Mouse (Mus musculus) megakaryocyte, adult 5-6 weeks (primary cell): ENCODE data around the gene Gpatch2l. TPM values are rescaled to one million over a fixed set of nuclear protein-coding genes. Genes with fewer than 3 reads are reported as not detected.
A peak's percentile ranks its signal among the peaks of the same experiment; 100 is the strongest.

Experiments
- ATAC-seq: 2 replicates; pipeline ENCODE4 v1.8.0; 2016; ENCODE audit warnings: mild to moderate bottlenecking, inconsistent platforms; ENCODE audit not compliant: poor library complexity, severe bottlenecking
- total RNA-seq, 2 experiments: library from RNA; stranded (forward) in 1 of 2; stranded (reverse) in 1 of 2; fragments of 153-499, 151-499 nt in 1 of 2; fragments of 221-1000, 200-1000 nt in 1 of 2; gene quantifications; 2 replicates each; pipeline versions ENCODE4 v1.2.3 to v1.2.4; 2015 to 2017

Gene Gpatch2l
- total RNA-seq (2015) = 28.2 and 31.8 TPM in 2 replicates
- 47.5 and 48.7 TPM in 2 replicates for total RNA-seq (2017)

GRCm38 (mm10) chr12:86241604-86242536 lies at the start of gene Gpatch2l:
Gpatch2l (plus strand) TSS chr12:86241858.
- peak; percentile 94 for ATAC-seq

GRCm38 (mm10) chr12:86192036-86192449 lies 49.6 kb upstream of the Gpatch2l start:
- no peak for ATAC-seq

- ATAC-seq = no peak
Measured at GRCm38 (mm10) chr12:86196944-86197343, 44.7 kb upstream of the Gpatch2l start.

DNA sequence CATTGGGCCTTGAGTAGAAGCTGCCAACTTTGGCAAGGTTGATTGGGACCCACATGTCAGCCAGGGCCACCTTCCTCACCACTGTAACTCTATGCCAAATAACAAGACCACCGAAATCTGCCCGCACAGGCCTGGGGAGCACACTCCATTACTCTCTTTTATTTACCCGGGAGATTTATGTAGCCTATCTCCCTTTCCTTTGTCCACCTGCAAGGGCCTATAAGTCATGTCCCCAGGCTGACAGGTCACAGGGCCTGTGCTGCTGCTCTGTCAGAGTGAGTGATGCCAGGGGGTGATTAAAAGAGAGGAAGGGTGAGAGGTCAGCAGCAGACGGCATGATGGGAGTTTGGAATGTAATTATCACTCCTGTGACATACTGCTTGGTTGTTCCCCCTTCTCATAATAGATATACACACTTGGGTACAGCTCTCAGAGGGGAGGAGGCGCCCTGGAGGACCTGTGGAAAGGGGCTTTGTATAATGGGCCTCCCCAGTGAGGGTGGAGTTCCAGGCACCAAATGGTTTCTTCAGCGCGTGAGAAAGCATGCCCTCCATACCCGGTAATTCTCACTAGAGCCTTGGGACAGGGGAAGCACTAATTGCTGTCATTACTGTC lies 38.1 kb upstream of the Gpatch2l start:
- ATAC-seq = no peak

GRCm38 (mm10) chr12:86211099-86211520 lies 30.5 kb upstream of the Gpatch2l start:
- no peak for ATAC-seq

DNA sequence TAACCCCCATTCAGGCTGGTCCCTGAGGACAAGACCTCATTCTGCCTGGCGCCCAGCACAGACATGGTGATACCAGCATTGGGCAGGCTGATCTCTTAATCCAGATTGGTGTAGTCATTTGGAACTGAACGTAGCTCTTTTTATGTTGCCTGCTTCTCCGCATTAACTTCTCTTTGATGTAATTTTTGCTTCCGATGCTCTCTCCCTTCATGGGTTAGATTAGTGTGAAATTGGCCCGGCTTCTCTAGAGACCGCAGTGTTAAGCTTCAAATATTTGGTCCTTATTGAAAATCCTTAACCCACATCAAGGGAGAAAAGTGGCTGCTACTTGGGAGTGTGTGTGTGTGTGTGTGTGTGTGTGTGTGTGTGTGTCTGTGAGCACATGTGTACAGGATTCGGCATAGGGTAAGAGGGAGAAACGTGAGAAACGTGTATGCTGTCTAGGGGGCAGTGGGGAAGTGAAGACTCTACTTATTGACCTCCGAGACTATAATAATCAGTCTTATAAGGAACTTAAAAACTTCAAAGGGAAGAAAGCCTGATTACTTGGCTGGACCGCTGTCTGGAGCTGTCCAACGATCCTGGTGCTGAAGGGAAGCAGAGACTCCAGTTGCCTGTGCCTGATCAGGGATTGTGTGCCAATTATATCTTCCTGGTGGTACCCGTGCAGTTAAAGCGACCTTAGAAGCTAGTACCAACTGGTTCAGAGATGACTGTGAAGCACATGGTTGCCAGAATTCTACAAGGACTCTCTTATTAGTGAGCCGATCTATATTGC lies 28.8 kb upstream of the Gpatch2l start:
- no peak for ATAC-seq

GRCm38 (mm10) chr12:86214201-86214600 lies 27.5 kb upstream of the Gpatch2l start:
- ATAC-seq = no peak

GRCm38 (mm10) chr12:86216687-86217421 lies 24.8 kb upstream of the Gpatch2l start:
- no peak for ATAC-seq

DNA sequence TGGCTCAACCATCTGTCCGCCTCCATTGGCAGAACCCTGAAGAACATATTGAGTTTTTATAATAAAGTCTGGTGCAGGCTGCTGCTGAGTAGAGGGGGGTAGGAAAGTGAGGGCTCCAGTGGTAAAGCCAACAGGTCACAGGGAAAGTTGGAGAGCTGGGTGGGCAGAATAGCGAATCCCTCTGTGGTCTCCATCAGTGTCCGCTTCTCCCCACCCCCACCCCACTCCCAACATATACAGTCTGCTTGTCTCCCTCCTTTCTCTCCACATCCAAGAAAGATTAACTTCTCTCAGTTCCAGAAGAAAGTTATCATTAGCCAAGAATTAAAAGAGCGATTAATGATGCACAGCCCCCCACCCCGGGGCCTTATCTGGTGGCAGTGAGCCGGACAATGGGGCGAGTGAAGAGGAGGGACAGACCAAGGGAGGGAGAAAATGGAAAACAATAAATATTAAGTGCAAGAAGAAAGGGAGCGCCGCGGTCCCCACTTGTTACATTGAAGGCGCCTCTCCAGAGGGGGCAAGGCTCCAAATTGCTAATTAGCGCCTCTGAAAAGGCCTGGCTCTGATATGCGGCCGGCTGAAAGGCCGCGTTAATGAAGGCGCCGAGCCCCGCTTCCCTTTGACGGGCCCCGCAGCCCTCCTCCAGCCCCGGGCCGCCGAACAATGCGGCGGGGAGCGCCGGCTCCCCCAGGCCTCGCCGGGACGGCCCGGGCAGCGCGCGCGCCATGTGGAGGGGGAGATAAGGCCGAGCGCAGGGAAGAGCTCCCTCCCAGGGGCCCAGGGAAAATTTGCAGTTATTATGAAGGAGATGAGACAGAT lies 21.2 kb upstream of the Gpatch2l start:
- ATAC-seq = no peak

DNA sequence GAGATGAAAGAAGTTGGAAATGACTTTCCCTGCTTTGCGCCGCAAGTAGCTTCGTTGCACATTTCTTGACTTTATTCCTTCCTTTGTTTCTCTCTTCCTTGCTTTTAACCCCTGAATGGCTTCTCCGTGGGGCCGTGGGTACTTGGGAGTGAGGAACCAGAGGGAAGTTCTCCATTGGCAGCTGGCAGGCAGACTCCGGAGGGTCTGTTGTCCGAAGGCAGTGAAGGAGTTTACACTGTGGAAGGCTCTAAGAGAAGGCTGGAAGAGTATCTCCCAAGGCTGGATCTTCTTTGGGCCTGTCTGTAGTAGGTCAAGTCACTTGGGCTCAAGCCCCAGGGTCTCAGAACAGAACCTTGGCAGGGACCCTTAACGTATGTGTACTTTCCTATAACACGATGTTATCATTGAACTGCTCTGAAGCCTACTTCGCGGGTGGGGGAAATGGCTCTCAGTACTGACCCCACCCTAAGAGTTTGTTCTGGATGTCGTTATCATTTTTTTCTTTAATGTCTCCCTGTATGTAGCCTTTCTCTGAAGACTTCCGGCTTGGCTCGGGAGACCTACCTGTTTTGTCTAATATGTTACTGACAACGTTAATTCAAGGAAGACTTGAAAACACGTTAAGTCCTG lies 20.5 kb upstream of the Gpatch2l start:
- ATAC-seq = no peak

GRCm38 (mm10) chr12:86234295-86234694 lies 7.4 kb upstream of the Gpatch2l start:
- no peak for ATAC-seq

DNA sequence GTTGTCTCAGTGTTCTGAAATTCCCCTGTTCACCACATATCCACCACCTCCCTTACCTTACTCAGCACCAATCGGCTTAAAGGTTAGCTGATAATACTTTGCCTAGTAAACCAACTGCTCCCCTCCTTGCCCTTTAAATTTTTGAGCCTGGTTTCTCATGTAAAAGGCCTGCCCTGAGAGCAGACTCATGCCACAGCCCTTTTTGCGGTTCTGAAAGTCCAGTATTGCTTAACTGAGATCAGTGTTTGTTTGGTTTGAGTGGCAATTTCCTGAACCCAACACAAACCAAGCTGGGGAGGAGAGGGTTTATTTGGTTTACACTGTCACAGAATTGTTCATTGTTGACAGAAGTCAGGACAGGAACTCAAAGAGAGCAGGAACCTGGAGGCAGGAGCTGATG lies 2.9 kb upstream of the Gpatch2l start:
- ATAC-seq = no peak

- peak; percentile 64 for ATAC-seq
Measured at GRCm38 (mm10) chr12:86242563-86242962, 905 bp downstream of the Gpatch2l start.

DNA sequence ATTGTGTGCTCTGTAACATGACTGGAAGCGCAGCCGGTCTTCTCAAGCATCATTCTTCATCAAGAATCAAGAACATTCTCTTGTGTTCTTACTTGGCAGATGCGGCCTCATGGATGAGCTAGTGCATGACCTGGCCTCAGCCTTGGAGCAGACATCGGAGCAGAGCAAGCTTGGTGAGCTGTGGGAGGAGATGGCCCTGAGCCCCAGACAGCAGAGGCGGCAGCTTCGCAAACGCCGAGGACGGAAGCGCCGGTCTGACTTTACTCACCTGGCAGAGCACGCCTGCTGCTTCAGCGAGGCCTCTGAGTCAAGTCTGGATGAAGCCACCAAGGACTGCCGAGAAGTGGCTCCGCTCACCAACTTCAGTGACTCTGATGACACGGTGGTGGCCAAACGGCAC lies 2.3 kb downstream of the Gpatch2l start:
- no peak for ATAC-seq

DNA sequence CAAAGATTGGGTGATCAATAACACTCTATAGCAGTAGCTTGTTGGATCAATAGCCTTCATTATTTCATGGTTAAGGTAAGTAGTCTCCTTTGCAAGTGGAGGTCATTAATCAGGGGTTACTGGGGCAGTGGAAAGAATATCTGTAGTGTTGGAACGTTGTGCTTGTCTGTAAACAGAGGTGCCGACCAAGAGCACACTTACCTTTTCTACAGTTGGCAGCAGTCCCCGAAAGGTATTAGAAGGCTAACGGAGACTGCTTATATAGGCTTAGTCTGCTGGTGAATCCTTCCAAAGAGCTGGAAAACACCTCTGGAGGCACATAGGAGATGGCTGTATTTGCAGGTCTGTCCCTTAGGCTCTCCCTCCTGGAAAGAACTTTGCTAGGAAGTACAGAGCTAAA lies 8.5 kb downstream of the Gpatch2l start:
- no peak for ATAC-seq

DNA sequence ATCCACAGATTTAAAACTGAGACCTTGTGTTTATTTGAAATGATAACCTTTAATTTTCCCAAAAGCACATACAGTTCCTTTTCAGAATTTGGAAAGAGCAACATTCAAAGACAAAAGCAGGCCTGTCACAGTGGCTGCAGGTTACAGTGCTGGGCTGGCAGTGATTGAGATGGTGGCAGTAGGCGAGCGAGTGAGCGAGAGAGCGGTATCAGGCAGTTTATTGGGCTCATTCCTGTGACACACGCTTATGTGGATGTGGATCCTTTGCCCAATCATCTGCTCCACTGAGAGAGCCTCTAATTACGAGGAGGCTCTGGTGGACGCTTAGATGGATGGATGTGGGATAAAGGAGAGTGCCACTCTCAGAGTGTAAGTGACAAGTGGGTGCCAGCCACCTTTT lies 13.3 kb downstream of the Gpatch2l start:
- ATAC-seq = no peak

- no peak for ATAC-seq
Measured at GRCm38 (mm10) chr12:86271626-86272025, 30.0 kb downstream of the Gpatch2l start.

GRCm38 (mm10) chr12:86274246-86274645 lies 32.6 kb downstream of the Gpatch2l start:
- no peak for ATAC-seq

GRCm38 (mm10) chr12:86275731-86276130 lies 34.1 kb downstream of the Gpatch2l start:
- no peak for ATAC-seq
